Mouse (Mus musculus) adrenal gland (tissue): ENCODE measurements around the gene Dcaf1.

ENCODE experiments used
- intact Hi-C: fragments of 180-260 bp; cut with DNase I; formaldehyde crosslinking; loops from one replicate; pipeline ENCODE4 v1.15.1; 2025

Dcaf1 gene

DNA sequence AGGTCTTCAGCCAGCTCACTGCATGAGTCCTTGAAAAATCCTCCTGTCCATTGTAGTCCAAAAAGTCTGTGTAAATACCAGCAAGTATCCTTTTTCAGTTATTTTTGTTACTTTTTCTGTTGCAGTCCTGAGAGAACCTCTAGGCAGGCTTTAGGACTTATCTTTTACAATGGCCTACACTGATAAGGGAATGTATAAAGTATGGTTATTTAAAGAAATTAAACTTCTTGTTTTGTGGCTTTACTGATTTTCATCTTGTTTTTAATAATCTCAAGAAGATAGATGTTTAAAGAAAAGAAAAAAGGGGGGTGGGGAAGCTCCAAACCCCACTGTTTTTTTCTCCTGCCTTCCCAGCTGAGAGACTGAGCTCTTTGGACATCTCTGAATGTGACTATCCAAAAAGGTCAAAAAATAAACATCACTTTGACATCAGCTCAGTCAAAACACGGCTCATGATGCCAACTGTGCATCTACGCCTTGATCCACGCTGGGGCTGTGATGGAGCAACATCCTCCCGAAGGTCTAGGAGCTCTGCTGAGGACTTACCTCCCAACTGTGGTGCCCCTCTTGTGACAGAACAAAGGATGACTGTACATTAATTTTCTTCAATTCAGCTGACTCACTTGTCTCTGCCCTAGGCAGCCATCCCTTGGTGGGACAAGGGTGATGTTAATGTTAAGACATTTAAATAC, 81.6 kb downstream of the Dcaf1 start:
- intact Hi-C loops = loop anchor here (2.0 to 10.0 kb wide), 3 partner anchors 332 to 452 kb away; partner anchors contain the start of gene Dock3

DNA sequence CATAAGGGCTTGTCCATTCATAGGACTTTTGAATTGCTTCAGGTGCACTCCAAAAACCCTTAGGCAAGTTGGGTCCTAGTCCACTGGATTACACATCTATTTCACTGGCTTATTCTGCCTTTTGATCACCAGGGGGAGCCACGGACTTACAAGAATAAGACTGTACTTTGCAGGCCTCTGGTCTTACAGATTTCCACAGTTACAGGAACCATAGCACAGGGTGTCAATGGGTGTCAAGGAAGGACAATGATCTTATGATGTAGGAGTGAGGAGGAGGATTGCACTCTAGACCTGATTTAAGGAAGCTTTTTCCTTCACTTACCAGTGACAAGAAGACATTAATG, 82.1 kb downstream of the Dcaf1 start:
- intact Hi-C loops = loop anchor here (2.0 to 10.0 kb wide), 3 partner anchors 331 to 451 kb away; partner anchors contain the start of gene Dock3

DNA sequence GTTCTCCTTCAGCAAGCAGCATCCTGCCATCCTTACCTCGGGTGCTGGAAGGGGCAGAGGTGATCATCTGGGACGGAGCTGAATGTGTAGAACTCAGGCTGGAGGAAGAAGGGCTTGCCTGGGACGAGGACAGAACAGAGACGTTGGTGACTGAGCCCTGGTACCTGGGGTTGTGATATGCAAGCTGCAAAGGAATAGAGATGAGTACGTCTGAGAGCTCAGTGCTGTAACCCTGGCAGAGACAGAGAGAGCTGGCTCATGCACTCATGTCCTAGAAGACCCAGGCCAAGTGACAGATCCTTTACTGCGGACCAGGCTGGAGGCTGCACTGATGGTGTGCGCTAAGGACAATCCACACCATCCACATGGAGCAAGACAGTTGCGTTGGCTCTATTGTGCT, 84.9 kb downstream of the Dcaf1 start:
- intact Hi-C loops = loop anchor here (10.0 kb wide), 2 partner anchors 328 to 448 kb away; partner anchors contain the start of gene Dock3

DNA sequence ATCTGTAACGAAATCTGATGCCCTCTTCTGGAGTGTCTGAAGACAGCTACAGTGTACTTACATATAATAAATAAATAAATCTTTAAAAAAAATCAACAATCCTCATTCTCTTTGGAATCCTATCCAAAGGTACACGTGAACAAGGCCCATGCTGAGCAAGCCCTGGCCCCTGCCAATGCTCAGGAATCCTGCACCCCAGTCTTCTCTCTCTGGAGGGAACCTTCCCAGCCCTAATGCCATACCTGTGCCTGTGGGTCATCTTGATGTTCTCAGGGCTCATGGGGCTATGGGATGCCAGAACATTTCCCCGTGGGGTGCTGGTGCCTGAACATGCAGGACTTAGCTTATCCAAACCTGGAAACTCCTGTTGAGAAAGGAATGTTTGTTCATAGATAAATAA, 86.5 kb downstream of the Dcaf1 start:
- intact Hi-C loops = loop anchor here (10.0 kb wide), 2 partner anchors 327 to 447 kb away; partner anchors contain the start of gene Dock3

DNA sequence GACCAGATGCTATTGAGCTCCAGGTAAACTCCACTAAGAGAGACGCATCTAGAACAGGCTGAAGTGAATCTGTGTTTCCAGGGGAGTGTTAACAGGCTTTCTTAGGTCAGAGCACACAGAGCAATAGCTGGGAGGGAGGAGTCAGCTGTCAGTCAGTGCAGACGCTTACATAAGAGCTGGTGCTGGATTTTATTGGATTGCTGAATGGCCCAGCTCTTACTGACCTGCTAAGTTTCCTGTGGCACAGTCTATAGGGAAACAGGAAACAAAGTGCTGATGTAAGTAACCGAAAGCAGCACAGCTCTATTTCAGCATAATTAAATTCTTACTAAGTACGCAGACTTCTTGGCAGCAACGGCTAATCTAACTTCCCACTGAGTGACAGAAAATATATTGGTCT, 87.0 kb downstream of the Dcaf1 start:
- intact Hi-C loops = loop anchor here (10.0 kb wide), 2 partner anchors 326 to 446 kb away; partner anchors contain the start of gene Dock3

DNA sequence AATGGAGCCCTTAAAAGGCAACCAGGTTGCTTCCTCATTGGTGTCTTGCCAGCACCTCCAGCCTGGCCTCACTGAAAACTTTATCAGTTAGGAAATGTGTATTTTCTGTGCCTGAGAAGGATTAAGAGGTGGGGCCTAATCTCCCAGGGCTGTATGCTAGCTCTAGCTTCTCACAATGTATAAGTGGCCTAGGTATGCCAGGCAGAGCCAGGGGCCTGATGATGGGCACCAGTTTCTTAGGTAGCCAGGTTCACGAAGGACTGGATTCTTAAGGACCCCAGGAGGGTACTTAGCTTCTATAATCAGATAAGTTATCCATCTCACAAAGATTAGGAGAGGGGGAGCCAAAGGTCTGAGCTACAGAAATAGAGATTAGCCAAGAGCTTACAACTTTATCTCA, 90.0 kb downstream of the Dcaf1 start:
- intact Hi-C loops = no loop called here

DNA sequence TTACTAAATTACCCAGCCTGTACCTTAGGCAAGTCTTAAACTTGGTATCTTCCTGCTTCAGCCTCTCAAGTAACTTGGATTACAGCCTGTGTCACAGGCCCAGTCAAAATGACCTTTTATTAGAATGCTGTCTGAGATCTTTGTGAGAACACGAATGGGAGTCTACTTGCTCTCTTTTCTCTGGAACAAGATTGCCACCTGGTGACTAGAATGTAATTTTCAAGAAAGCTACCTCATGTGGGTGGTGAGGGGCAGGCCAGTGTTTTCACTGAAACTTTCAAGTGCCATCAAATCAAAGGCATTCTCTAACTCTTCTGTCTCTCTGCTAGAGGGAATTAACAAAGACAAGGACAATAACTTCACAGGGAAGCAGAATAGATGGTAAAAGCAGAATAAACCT, 92.1 kb downstream of the Dcaf1 start:
- intact Hi-C loops = no loop called here

DNA sequence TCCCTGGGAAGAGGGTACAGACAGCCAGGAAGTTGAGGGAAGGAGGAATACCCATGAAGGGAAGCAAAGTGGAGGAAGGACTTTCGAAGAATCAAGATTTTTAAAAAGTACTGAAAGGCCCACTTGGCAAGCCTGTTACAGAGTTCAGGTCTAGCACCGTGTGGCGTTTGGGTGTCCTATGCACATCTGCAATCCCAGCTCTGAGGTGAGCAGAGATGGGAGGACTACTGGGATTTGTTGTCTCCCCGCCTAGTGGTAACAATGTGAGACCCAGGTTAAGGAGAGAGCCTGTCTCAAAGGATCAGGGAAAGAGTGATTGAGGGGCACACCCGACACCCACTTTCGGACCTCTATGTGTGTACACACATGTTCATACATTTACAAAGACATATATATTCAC, 93.2 kb downstream of the Dcaf1 start:
- intact Hi-C loops = no loop called here
